Mouse (Mus musculus): ENCODE results near the gene Plxdc2. TPM values are rescaled to one million over a fixed set of nuclear protein-coding genes. Genes with fewer than 3 reads are reported as not detected.
A peak's percentile ranks its signal among the peaks of the same experiment; 100 is the strongest.

Gene Plxdc2
- polyA plus RNA-seq, 1 experiment from 2014 or later = 9.7 TPM

GRCm38 (mm10) chr2:16357946-16358345 lies 1.8 kb downstream of the Plxdc2 start:
- Histone ChIP-seq H3K4me1 (ENCODE audit: control insufficient read depth, insufficient read depth, low read length) (0 out of 2 replicates have a peak, but pooled peaks cover 10% of the 10 kb centered on the region), H3K27ac (ENCODE audit: low read depth, low read length) (no peak overlapping the region), H3K36me3 (ENCODE audit: control insufficient read depth, insufficient read depth, low read length) (no peaks in the 10 kb centered on the region), H3K4me2 (ENCODE audit: low read length) (peak overlapping the region; percentile 88), H3K9me3 (replicated peaks; ENCODE audit: control insufficient read depth, low read length) (no peaks in the 10 kb centered on the region), H3K4me3 (ENCODE audit: low read depth, low read length) (peak overlapping the region; percentile 65), H3K9ac (ENCODE audit: low read length) (peak overlapping the region; percentile 14; the same call in 1 of the 2 replicates), H3K27me3 (replicated peaks; ENCODE audit: control insufficient read depth, insufficient read depth, low read length) (peaks cover 10% of the 10 kb centered on the region; the same call in 1 of the 2 replicates)
- 27% methylated on average over 1 of the region's 1 CpGs for WGBS
- no peak for DNase-seq (ENCODE audit: low spot score)
- ATAC-seq = no peak

- H3K4me3 ChIP-seq (ENCODE audit: low read depth, low read length) = no peak overlapping the region
- no peak overlapping the region for H3K27ac ChIP-seq (ENCODE audit: low read depth, low read length)
- H3K27me3 ChIP-seq (replicated peaks; ENCODE audit: control insufficient read depth, insufficient read depth, low read length) = peaks cover 10% of the 10 kb centered on the region; the same call in 1 of the 2 replicates
- H3K9me3 ChIP-seq (replicated peaks; ENCODE audit: control insufficient read depth, low read length) = no peaks in the 10 kb centered on the region
- no peak for ATAC-seq
- H3K9ac ChIP-seq (ENCODE audit: low read length) = no peak overlapping the region
- peak; percentile 57 for DNase-seq (ENCODE audit: low spot score)
- 75% methylated on average over 3 of the region's 3 CpGs for WGBS
- H3K4me1 ChIP-seq (ENCODE audit: control insufficient read depth, insufficient read depth, low read length) = 0 out of 2 replicates have a peak, but pooled peaks cover 10% of the 10 kb centered on the region
- H3K4me2 ChIP-seq (ENCODE audit: low read length) = no peak overlapping the region
- no peaks in the 10 kb centered on the region for H3K36me3 ChIP-seq (ENCODE audit: control insufficient read depth, insufficient read depth, low read length)
These were observed 3.3 kb downstream of the Plxdc2 start for GRCm38 (mm10) chr2:16359341-16359928.

- no peak for ATAC-seq
- Histone ChIP-seq H3K9me3 (replicated peaks; ENCODE audit: control insufficient read depth, low read length) (no peaks in the 10 kb centered on the region), H3K4me1 (ENCODE audit: control insufficient read depth, insufficient read depth, low read length) (no peaks in the 10 kb centered on the region), H3K4me2 (ENCODE audit: low read length) (no peak overlapping the region), H3K27ac (ENCODE audit: low read depth, low read length) (no peak overlapping the region), H3K36me3 (ENCODE audit: control insufficient read depth, insufficient read depth, low read length) (no peaks in the 10 kb centered on the region), H3K4me3 (ENCODE audit: low read depth, low read length) (no peak overlapping the region), H3K9ac (ENCODE audit: low read length) (no peak overlapping the region), H3K27me3 (replicated peaks; ENCODE audit: control insufficient read depth, insufficient read depth, low read length) (no peaks in the 10 kb centered on the region)
- 76% methylated on average over 1 of the region's 1 CpGs for WGBS
- no peak for DNase-seq (ENCODE audit: low spot score)
These were observed 8.6 kb downstream of the Plxdc2 start for GRCm38 (mm10) chr2:16364749-16365148.

- Histone ChIP-seq H3K27me3 (replicated peaks; ENCODE audit: control insufficient read depth, insufficient read depth, low read length) (no peaks in the 10 kb centered on the region), H3K36me3 (ENCODE audit: control insufficient read depth, insufficient read depth, low read length) (no peaks in the 10 kb centered on the region), H3K9me3 (replicated peaks; ENCODE audit: control insufficient read depth, low read length) (no peaks in the 10 kb centered on the region), H3K4me2 (ENCODE audit: low read length) (no peak overlapping the region), H3K4me1 (ENCODE audit: control insufficient read depth, insufficient read depth, low read length) (no peaks in the 10 kb centered on the region), H3K4me3 (ENCODE audit: low read depth, low read length) (no peak overlapping the region), H3K27ac (ENCODE audit: low read depth, low read length) (no peak overlapping the region), H3K9ac (ENCODE audit: low read length) (no peak overlapping the region)
- 56% methylated on average over 4 of the region's 4 CpGs for WGBS
- no peak for DNase-seq (ENCODE audit: low spot score)
- ATAC-seq = no peak
These were observed 9.8 kb downstream of the Plxdc2 start for GRCm38 (mm10) chr2:16365830-16366401.

GRCm38 (mm10) chr2:16370419-16370818 lies 14.3 kb downstream of the Plxdc2 start:
- no peaks in the 10 kb centered on the region for H3K4me1 ChIP-seq (ENCODE audit: control insufficient read depth, insufficient read depth, low read length)
- no peaks in the 10 kb centered on the region for H3K27me3 ChIP-seq (replicated peaks; ENCODE audit: control insufficient read depth, insufficient read depth, low read length)
- DNase-seq (ENCODE audit: low spot score) = no peak
- H3K4me3 ChIP-seq (ENCODE audit: low read depth, low read length) = no peak overlapping the region
- ATAC-seq = no peak
- H3K9ac ChIP-seq (ENCODE audit: low read length) = no peak overlapping the region
- H3K4me2 ChIP-seq (ENCODE audit: low read length) = no peak overlapping the region
- H3K9me3 ChIP-seq (replicated peaks; ENCODE audit: control insufficient read depth, low read length) = no peaks in the 10 kb centered on the region
- no peaks in the 10 kb centered on the region for H3K36me3 ChIP-seq (ENCODE audit: control insufficient read depth, insufficient read depth, low read length)
- no peak overlapping the region for H3K27ac ChIP-seq (ENCODE audit: low read depth, low read length)
- 97% methylated on average over 1 of the region's 1 CpGs for WGBS

DNA sequence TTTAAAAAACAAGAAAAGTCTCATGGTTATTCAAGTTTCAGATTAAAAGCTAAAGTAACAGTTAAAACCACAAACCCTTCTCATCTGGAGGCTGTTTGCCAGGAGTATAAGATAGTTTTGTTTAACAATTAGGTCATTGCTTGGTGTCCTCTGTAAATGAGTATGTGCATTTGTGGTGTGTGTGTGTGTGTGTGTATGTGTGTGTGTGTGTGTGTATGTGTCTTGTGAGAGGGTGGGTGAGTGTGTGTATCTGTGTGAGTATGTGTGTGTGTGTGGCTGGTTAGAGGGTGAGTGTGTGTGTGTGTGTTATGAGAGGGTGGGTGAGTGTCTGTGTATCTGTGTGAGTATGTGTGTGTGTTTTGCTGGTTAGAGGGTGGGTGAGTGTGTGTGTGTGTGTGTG lies 18.2 kb downstream of the Plxdc2 start:
- no peak for DNase-seq (ENCODE audit: low spot score)
- H3K27ac ChIP-seq (ENCODE audit: low read depth, low read length) = no peak overlapping the region

GRCm38 (mm10) chr2:16386206-16386605 lies 30.1 kb downstream of the Plxdc2 start:
- DNase-seq (ENCODE audit: low spot score) (no peak), ATAC-seq (no peak)
- H3K4me1 ChIP-seq (ENCODE audit: control insufficient read depth, insufficient read depth, low read length) = no peaks in the 10 kb centered on the region
- H3K4me3 ChIP-seq (ENCODE audit: low read depth, low read length) = no peak overlapping the region
- H3K9me3 ChIP-seq (replicated peaks; ENCODE audit: control insufficient read depth, low read length) = no peaks in the 10 kb centered on the region
- no peaks in the 10 kb centered on the region for H3K36me3 ChIP-seq (ENCODE audit: control insufficient read depth, insufficient read depth, low read length)
- no peak overlapping the region for H3K4me2 ChIP-seq (ENCODE audit: low read length)
- H3K9ac ChIP-seq (ENCODE audit: low read length) = no peak overlapping the region
- 83% methylated on average over 1 of the region's 1 CpGs for whole genome bisulfite sequencing
- no peak overlapping the region for H3K27ac ChIP-seq (ENCODE audit: low read depth, low read length)
- H3K27me3 ChIP-seq (replicated peaks; ENCODE audit: control insufficient read depth, insufficient read depth, low read length) = no peaks in the 10 kb centered on the region

More for the DNA sequence above, 18.2 kb downstream of the Plxdc2 start:
- H3K36me3 ChIP-seq (ENCODE audit: control insufficient read depth, insufficient read depth, low read length) = no peaks in the 10 kb centered on the region
- no peaks in the 10 kb centered on the region for H3K9me3 ChIP-seq (replicated peaks; ENCODE audit: control insufficient read depth, low read length)
- no peaks in the 10 kb centered on the region for H3K27me3 ChIP-seq (replicated peaks; ENCODE audit: control insufficient read depth, insufficient read depth, low read length)
- no peak overlapping the region for H3K4me3 ChIP-seq (ENCODE audit: low read depth, low read length)
- no peaks in the 10 kb centered on the region for H3K4me1 ChIP-seq (ENCODE audit: control insufficient read depth, insufficient read depth, low read length)
- H3K4me2 ChIP-seq (ENCODE audit: low read length) = no peak overlapping the region
- ATAC-seq = no peak
- H3K9ac ChIP-seq (ENCODE audit: low read length) = no peak overlapping the region

- Histone ChIP-seq H3K27me3 (replicated peaks; ENCODE audit: control insufficient read depth, insufficient read depth, low read length) (no peaks in the 10 kb centered on the region), H3K4me3 (ENCODE audit: low read depth, low read length) (no peak overlapping the region), H3K36me3 (ENCODE audit: control insufficient read depth, insufficient read depth, low read length) (no peaks in the 10 kb centered on the region), H3K4me1 (ENCODE audit: control insufficient read depth, insufficient read depth, low read length) (no peaks in the 10 kb centered on the region), H3K9me3 (replicated peaks; ENCODE audit: control insufficient read depth, low read length) (no peaks in the 10 kb centered on the region), H3K4me2 (ENCODE audit: low read length) (no peak overlapping the region), H3K9ac (ENCODE audit: low read length) (no peak overlapping the region), H3K27ac (ENCODE audit: low read depth, low read length) (no peak overlapping the region)
- DNase-seq (ENCODE audit: low spot score) = no peak
- ATAC-seq = no peak
These were observed 30.6 kb downstream of the Plxdc2 start for GRCm38 (mm10) chr2:16386692-16387091.

- DNase-seq (ENCODE audit: low spot score) = no peak
These were observed 31.7 kb downstream of the Plxdc2 start for GRCm38 (mm10) chr2:16387787-16388186.

More at GRCm38 (mm10) chr2:16387787-16388186, 31.7 kb downstream of the Plxdc2 start:
- Histone ChIP-seq H3K36me3 (ENCODE audit: control insufficient read depth, insufficient read depth, low read length) (no peaks in the 10 kb centered on the region), H3K27ac (ENCODE audit: low read depth, low read length) (no peak overlapping the region), H3K27me3 (replicated peaks; ENCODE audit: control insufficient read depth, insufficient read depth, low read length) (no peaks in the 10 kb centered on the region), H3K4me1 (ENCODE audit: control insufficient read depth, insufficient read depth, low read length) (no peaks in the 10 kb centered on the region), H3K9me3 (replicated peaks; ENCODE audit: control insufficient read depth, low read length) (no peaks in the 10 kb centered on the region), H3K9ac (ENCODE audit: low read length) (no peak overlapping the region), H3K4me2 (ENCODE audit: low read length) (no peak overlapping the region), H3K4me3 (ENCODE audit: low read depth, low read length) (no peak overlapping the region)
- ATAC-seq = no peak

Data from forebrain, embryonic 14.5 days (tissue).